Mouse (Mus musculus): ENCODE measurements around the gene Macrod2.
"Not testable (repeated sequence)": the region's sequence is repeated elsewhere in the genome, so short reads cannot be mapped to it uniquely, and the experiment has no call there.

Gene Macrod2

DNA sequence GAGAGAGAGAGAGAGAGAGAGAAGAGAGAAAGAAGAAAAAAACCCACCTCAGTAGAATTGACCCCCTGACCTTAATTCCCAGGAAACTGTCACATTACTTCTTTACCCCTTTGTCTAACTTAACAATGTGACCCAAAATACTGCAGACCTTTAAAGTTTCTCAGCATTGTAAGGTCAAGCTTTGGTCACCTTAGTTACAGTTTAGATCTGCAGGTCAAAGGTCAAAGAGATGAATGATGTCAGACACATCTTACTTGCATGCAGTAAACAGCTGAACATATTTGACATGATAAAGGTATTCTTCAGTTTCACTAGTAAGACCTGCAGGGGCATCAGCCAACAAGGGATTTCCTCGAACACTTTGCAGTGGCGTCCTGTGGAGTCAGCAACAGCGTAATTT is 309.0 kb downstream of the Macrod2 start:
- DNase-seq (ENCODE audit: low spot score): no peak

DNA sequence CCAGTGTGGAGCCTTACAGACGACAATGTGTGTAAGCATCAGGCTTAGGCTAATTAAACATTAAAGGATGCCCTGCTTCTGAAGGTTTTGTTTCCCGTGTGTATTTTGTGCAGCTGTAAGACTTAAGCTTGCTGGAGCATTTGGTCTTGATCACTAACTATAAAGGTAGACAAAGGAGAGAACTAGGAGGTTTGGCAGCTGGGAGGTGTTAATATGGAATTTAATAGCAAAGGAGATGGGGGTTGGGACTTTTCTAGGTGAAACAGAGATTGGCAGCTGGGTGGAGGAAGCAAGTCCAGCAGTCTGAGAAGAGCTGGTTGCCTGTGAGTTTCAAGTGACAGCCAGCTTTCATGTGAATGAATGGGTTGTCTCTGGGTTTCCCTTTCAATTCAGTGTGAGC is 310.2 kb downstream of the Macrod2 start:
- no peak for DNase-seq (ENCODE audit: low spot score)

GRCm38 (mm10) chr2:140707550-140707949 is 312.4 kb downstream of the Macrod2 start:
- DNase-seq (ENCODE audit: low spot score): no peak

DNA sequence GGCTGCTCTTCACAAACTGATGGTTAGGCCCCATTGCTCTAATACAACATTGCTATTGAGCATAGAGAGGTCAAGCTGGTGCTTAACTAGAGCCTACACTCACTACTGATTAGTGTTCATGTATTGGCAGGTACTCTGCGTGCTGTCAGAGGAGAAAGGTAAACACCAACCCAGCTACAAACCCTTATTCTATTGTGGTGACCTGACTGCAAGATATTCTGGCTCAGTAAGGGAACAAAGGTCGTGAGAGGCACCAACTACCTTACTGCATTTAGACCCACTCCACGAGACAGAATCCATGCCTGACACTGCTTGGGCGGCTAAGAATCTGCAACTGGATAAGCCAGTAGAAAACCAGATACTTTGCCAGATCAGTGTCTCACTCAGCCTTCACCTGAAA is 320.7 kb downstream of the Macrod2 start:
- no peak for DNase-seq (ENCODE audit: low spot score)

GRCm38 (mm10) chr2:140717407-140717806 is 322.3 kb downstream of the Macrod2 start:
- DNase-seq (ENCODE audit: low spot score): no peak

GRCm38 (mm10) chr2:140732616-140733183 is 337.6 kb downstream of the Macrod2 start:
- DNase-seq (ENCODE audit: low spot score): no peak

DNA sequence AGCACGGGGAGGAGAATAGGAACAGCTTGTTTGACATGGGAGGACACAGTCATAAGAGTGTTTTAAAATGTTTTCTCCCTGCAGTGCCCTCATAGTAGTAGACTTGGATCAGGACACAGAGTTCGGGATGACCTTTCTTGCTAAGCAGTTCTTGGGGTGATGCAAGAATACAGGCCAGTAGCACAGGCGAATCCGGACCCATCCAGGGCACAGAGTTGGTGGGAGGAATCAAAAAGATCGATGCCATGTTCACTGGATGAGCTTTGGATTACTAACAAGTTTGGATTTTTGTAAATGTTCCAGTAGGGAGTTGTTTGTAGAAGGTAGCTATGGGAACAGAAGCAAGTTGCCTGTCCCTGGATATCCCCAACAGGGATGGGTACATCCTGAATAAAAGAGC is 345.4 kb downstream of the Macrod2 start:
- DNase-seq (ENCODE audit: low spot score): no peak

DNA sequence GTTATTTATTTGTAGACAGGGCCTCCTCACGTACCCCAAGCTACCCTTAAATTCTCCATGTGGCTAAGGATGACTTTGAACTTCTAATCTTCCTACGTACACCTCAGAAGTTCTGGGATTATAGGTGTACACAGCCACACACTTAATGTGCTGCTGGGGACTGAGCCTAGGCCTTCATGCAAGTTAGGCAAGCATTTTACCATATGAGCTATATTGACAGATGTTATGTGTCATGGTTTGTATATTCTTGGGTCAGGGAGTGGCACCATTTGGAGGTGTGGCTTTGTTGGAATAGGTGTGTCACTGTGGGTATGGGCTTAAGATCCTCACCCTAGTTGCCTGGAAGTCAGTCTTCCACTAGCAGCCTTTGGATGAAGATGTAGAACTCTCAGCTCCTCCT is 347.8 kb downstream of the Macrod2 start:
- not testable (repeated sequence) for DNase-seq (ENCODE audit: low spot score)

DNA sequence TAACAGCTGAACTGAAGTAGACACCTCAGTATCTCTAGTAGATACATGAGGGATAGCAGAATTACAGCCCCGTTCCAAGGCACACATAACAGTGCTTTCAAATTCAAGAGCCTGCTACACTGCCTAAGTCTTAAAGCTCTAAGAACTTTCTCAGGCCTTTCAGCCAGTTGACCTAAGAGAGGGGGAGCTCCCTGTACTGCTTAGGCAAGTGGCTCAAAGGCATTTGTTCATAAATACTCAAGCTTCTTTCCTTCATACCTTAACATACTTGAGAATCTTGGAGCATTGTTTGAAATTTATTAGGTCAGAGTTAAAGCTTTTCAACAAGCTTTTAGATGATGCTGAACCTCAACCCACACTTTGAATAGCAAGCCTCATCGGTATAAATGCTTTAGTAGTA is 363.8 kb downstream of the Macrod2 start:
- no peak for DNase-seq (ENCODE audit: low spot score)

GRCm38 (mm10) chr2:140759732-140760131 is 364.6 kb downstream of the Macrod2 start:
- no peak for DNase-seq (ENCODE audit: low spot score)

GRCm38 (mm10) chr2:140760137-140760536 is 365.0 kb downstream of the Macrod2 start:
- DNase-seq (ENCODE audit: low spot score): no peak

GRCm38 (mm10) chr2:140763076-140763891 is 368.2 kb downstream of the Macrod2 start:
- DNase-seq (ENCODE audit: low spot score): no peak

DNA sequence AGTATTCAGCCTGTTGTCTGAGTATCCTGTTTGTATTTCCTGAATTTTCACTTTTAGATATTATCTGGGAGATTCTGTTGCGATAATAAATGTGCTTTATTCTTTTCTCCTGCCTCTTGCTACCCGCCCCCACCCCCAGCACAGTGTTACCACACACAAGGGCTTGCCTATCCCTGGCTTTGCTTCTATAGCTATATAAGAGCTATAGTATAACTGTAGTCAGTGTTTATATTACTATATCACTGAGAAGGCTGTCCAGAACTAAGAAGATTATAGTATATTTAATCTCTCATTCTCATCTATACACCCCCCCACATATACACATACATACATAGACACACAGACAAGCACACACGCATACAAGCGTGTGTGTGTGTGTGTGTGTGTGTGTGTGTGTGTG is 374.4 kb downstream of the Macrod2 start:
- no peak for DNase-seq (ENCODE audit: low spot score)

GRCm38 (mm10) chr2:140772825-140773224 is 377.7 kb downstream of the Macrod2 start:
- no peak for DNase-seq (ENCODE audit: low spot score)

- no peak for DNase-seq (ENCODE audit: low spot score)
These were observed 378.3 kb downstream of the Macrod2 start for GRCm38 (mm10) chr2:140773456-140773855.

GRCm38 (mm10) chr2:140774808-140775370 is 379.8 kb downstream of the Macrod2 start:
- no peak for DNase-seq (ENCODE audit: low spot score)

DNA sequence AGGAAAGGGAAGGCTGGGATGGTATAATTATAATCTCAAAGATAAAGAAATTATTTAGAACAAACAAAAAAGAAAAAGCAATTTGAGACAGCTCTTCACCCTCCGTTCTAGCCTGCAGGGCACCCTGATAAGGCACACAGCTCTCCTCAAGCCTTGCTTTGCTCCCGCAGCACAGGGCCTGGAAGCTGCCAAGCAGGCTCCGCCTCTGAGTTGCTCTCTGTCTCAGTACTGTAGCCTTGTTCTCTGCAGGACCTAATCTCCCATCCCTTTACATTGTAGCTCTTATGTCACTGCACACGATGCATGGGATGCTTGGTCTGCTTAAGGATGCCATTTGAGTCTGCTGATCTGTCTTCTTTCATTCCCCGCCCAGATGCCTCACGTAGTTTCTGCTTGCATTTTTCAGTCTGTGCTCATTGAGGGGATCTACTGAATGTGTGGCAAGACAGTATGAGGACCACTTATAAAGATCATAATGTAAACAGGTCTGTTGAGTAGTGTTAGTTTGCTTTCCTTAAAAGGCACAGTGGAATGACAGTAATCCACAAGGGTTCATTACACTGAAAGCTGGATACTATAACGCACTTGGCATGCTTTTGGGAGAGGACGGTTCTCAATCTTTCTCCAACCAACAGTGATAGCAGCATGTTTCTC is 380.5 kb downstream of the Macrod2 start:
- DNase-seq (ENCODE audit: low spot score): no peak

DNA sequence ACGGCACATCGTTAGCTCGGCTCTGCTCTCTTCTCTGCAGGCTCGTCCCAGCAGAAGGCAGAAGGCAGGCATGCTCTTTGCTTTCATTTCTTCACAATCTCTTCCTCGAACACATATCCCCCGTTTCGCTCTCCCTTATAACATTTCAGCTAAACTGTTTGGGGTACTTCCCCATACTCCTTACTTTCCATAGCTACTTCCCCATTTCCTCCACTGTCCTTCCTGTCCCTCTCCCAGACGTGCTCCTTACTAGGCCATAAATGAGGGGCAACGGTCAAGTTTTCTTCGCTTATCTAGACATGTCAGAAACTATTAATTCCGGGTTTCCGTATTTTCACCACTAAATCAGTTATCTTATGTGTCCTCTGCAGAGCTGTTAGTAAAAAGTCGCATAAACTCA is 383.1 kb downstream of the Macrod2 start:
- no peak for DNase-seq (ENCODE audit: low spot score)

DNA sequence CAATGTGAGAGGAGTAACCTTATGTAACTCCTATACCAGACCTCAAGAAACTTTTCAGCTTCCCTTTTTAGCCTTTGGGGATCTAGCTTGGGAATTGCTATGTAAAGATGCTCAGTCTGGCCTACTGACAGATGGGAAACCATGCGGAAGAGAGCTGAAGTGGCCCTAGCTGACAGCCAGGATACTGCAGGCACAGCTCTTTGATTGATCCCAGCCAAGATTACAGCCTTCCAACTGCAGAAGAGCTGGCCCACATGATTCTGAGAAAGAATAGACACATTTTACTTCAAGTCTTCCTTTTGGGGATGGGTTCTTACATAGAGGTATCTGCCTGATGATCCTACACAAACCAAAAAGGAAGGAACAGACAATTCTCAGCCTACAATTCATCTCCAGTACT is 387.9 kb downstream of the Macrod2 start:
- DNase-seq (ENCODE audit: low spot score): no peak

DNA sequence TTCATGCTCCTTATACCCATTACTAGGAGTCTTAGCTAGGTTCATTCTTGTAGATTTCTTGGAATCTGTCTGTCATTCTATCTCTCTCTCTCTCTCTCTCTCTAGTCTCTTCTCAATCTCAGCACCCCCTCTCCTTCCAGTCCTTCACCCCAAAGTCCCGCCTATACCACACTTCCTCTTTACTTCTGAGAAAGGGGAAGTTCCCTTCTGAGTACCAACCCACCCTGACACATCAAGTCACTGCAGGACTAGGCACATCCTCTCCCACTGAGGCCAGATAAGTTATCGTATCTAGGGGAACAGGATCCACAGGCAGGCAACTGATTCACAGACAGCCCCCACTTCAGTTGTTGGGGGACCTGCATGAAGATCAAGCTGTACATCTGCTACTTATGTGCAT is 389.5 kb downstream of the Macrod2 start:
- no peak for DNase-seq (ENCODE audit: low spot score)

GRCm38 (mm10) chr2:140790363-140790762 is 395.3 kb downstream of the Macrod2 start:
- DNase-seq (ENCODE audit: low spot score): no peak

- no peak for DNase-seq (ENCODE audit: low spot score)
These were observed 398.9 kb downstream of the Macrod2 start for GRCm38 (mm10) chr2:140793886-140794608.

All from ovary, postnatal 14 days (tissue).